Mouse (Mus musculus) layer of hippocampus, adult 11-12 months (tissue): Measurements from ENCODE around the gene Ffar1.

ENCODE experiments used
- DNase-seq: peaks from one replicate; pipeline ENCODE4 v3.0.0; 2022; ENCODE audit warnings: low spot score

The Ffar1 gene

GRCm38 (mm10) chr7:30861464-30861863, at the start of gene Ffar1:
TSS of gene Ffar1 (minus strand) at chr7:30861564.
- DNase-seq: no peak

- no peak for DNase-seq
Measured at GRCm38 (mm10) chr7:30909773-30910172, 48.4 kb upstream of the Ffar1 start.

GRCm38 (mm10) chr7:30908992-30909431, 47.6 kb upstream of the Ffar1 start:
- no peak for DNase-seq

- no peak for DNase-seq
Measured at GRCm38 (mm10) chr7:30908277-30908991, 47.1 kb upstream of the Ffar1 start.

GRCm38 (mm10) chr7:30904042-30904441, 42.7 kb upstream of the Ffar1 start:
- no peak for DNase-seq

- DNase-seq: no peak
Measured at GRCm38 (mm10) chr7:30895217-30895616, 33.9 kb upstream of the Ffar1 start.

GRCm38 (mm10) chr7:30892515-30892914, 31.2 kb upstream of the Ffar1 start:
- DNase-seq: no peak

- no peak for DNase-seq
Measured at GRCm38 (mm10) chr7:30891746-30892145, 30.4 kb upstream of the Ffar1 start.

GRCm38 (mm10) chr7:30890681-30891080, 29.3 kb upstream of the Ffar1 start:
- no peak for DNase-seq

GRCm38 (mm10) chr7:30888786-30889185, 27.4 kb upstream of the Ffar1 start:
- no peak for DNase-seq

- no peak for DNase-seq
Measured at GRCm38 (mm10) chr7:30887568-30888188, 26.3 kb upstream of the Ffar1 start.

- DNase-seq: no peak
Measured at GRCm38 (mm10) chr7:30886852-30887251, 25.5 kb upstream of the Ffar1 start.

GRCm38 (mm10) chr7:30884047-30884446, 22.7 kb upstream of the Ffar1 start:
- DNase-seq: no peak

- DNase-seq: no peak
Measured at GRCm38 (mm10) chr7:30881367-30881766, 20.0 kb upstream of the Ffar1 start.

- DNase-seq: no peak
Measured at GRCm38 (mm10) chr7:30880176-30880575, 18.8 kb upstream of the Ffar1 start, which contains the start of gene Cd22. TSS of gene Cd22 (minus strand) at chr7:30880342.

GRCm38 (mm10) chr7:30878950-30879349, 17.6 kb upstream of the Ffar1 start:
- no peak for DNase-seq

GRCm38 (mm10) chr7:30873083-30873482, 11.7 kb upstream of the Ffar1 start:
- peak; percentile 83 for DNase-seq

- DNase-seq: no peak
Measured at GRCm38 (mm10) chr7:30863386-30863785, 2.0 kb upstream of the Ffar1 start.

GRCm38 (mm10) chr7:30859635-30860402, 1.5 kb downstream of the Ffar1 start:
- DNase-seq: peak; percentile 56

- peak; percentile 77 for DNase-seq
Measured at GRCm38 (mm10) chr7:30859290-30859634, 2.1 kb downstream of the Ffar1 start.

- DNase-seq: no peak
Measured at GRCm38 (mm10) chr7:30857746-30858145, 3.6 kb downstream of the Ffar1 start.

GRCm38 (mm10) chr7:30856078-30856477, 5.3 kb downstream of the Ffar1 start, which contains the start of gene Ffar3:
TSS of gene Ffar3 (minus strand) at chr7:30856178.
- DNase-seq: no peak

- no peak for DNase-seq
Measured at GRCm38 (mm10) chr7:30851421-30851820, 9.9 kb downstream of the Ffar1 start.
